Mouse (Mus musculus): ENCODE results near the gene Acer2.

DNA sequence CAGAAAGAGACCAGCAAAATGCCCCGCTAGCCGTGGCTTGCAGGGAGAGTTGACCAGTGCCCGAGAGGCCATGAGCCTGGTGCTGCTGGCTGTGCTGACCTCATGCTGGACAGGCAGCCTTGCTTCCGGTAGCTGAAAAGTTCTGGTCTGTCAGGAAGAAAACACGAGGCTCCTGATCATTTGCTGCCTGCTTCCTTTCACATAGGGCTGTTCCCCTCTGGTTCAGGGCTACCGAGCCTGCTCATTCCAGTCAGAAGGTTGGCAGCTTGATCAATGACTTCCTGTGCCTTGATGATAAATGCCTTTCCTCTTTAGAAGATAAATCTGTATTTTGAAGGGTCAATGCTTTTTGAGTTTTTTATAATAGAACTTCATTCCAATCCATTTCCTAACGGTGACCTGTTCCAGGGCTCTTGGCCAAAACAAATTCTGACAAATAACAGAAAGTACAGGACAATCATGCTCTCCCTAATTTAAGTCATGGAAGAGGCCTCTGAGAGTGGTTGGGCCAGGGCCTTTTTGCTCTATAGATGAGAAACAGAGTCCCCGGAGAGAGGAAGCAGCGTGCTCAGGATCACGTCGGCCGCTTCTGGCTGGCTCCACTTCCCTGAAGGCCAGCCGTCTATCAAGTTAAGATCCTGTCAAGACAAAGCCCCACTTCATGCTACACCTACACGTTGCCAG, 24.7 kb downstream of the Acer2 start:
- TF ChIP-seq CTCF (IDR thresholded peaks at IDR 0.05; ENCODE audit: extremely low read depth, insufficient read depth, insufficient read length, insufficient replicate concordance) (no peak), POLR2A (IDR thresholded peaks at IDR 0.05; ENCODE audit: low read depth, low read length) (no peak)
